Mouse (Mus musculus): ENCODE results near the gene Fndc10. TPM values are rescaled to one million over a fixed set of nuclear protein-coding genes. Genes with fewer than 3 reads are reported as not detected.

Gene Fndc10
- polyA plus RNA-seq, 1 experiment from 2014 or later, result 2.5 TPM

- Histone ChIP-seq H3K4me2 (ENCODE audit: low read depth, low read length) (peak overlapping the region; percentile 98), H3K9me3 (replicated peaks; ENCODE audit: control insufficient read depth, low read length) (no peaks in the 10 kb centered on the region), H3K27me3 (ENCODE audit: control insufficient read depth, insufficient read depth, low read length) (no peaks in the 10 kb centered on the region; the same call in 1 of the 2 replicates), H3K27ac (ENCODE audit: low read length) (no peak overlapping the region), H3K9ac (ENCODE audit: low read length) (peak overlapping the region; percentile 90), H3K4me3 (replicated peaks; ENCODE audit: low read length) (peak overlapping the region; percentile 71), H3K4me1 (ENCODE audit: control insufficient read depth, insufficient read depth, low read length) (peaks cover 20% of the 10 kb centered on the region), H3K36me3 (ENCODE audit: control insufficient read depth, insufficient read depth, low read length) (no peaks in the 10 kb centered on the region)
- 80% methylated on average over 4 of the region's 4 CpGs for WGBS
- no peak for ATAC-seq (ENCODE audit: insufficient read depth, low FRiP score)
Observed at GRCm38 (mm10) chr4:155695531-155696062, 1.5 kb downstream of the Fndc10 start.

DNA sequence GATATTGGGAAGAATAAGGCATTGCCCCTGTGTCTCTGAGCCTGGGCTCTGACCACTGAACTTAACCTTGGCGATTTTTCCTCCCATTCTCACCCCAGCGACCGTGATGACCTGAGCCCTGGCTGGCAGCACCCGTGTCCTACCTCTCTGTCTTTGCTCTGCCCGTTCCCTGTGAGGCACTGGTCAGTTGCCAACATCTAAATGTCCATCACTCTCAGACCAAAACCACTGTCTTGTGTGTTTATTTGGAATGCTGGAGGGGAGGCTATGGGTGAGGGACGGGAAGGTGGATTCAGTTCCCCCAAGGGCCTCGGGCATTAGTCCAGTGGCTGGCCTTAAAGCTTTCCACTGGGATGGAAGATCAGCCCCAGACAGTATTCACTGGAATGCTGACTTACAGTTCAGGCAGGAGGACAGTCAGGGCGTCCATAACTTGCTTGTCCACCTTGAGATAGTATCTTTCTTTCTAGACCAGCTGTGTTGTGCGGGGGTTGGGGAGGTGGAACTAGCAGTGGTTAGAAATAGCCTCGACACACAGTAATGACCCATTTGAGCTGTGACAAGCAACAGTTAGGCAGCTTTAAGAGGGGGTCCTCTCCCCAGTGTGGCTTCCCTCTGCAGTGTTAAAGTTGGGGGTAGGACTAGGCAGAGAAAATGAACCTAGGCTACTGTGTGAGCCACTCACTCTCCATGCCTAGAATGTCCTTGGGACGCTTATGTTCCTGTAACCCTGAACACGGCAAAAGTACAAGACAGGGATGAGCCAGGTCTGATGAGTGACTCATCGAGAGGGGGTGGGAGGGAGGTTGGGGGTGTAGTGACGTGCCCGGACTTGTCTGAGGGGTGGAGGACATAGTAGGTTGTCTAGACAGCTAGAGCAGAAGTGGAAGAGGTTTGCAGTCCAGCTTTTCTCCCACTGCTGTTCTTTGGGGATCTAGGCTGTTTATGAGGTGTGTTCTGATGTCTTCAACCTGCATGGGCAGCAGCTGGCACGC is 2.4 kb downstream of the Fndc10 start:
- Histone ChIP-seq H3K4me2 (ENCODE audit: low read depth, low read length) (no peak overlapping the region), H3K9ac (ENCODE audit: low read length) (0 out of 2 replicates have a peak overlapping the region, but pooled peaks have one; percentile 90), H3K4me1 (ENCODE audit: control insufficient read depth, insufficient read depth, low read length) (peaks cover 20% of the 10 kb centered on the region), H3K27me3 (ENCODE audit: control insufficient read depth, insufficient read depth, low read length) (no peaks in the 10 kb centered on the region; the same call in 1 of the 2 replicates), H3K27ac (ENCODE audit: low read length) (no peak overlapping the region), H3K9me3 (replicated peaks; ENCODE audit: control insufficient read depth, low read length) (no peaks in the 10 kb centered on the region), H3K36me3 (ENCODE audit: control insufficient read depth, insufficient read depth, low read length) (no peaks in the 10 kb centered on the region), H3K4me3 (replicated peaks; ENCODE audit: low read length) (no peak overlapping the region)
- 69% methylated on average over 16 of the region's 16 CpGs for WGBS
- no peak for ATAC-seq (ENCODE audit: insufficient read depth, low FRiP score)

GRCm38 (mm10) chr4:155700425-155700824 is 6.3 kb downstream of the Fndc10 start:
- Histone ChIP-seq H3K4me3 (replicated peaks; ENCODE audit: low read length) (no peak overlapping the region), H3K27me3 (ENCODE audit: control insufficient read depth, insufficient read depth, low read length) (no peaks in the 10 kb centered on the region; the same call in 1 of the 2 replicates), H3K4me2 (ENCODE audit: low read depth, low read length) (no peak overlapping the region), H3K27ac (ENCODE audit: low read length) (no peak overlapping the region), H3K9ac (ENCODE audit: low read length) (no peak overlapping the region), H3K4me1 (ENCODE audit: control insufficient read depth, insufficient read depth, low read length) (peaks cover 12% of the 10 kb centered on the region), H3K36me3 (ENCODE audit: control insufficient read depth, insufficient read depth, low read length) (no peaks in the 10 kb centered on the region), H3K9me3 (replicated peaks; ENCODE audit: control insufficient read depth, low read length) (no peaks in the 10 kb centered on the region)
- ATAC-seq (ENCODE audit: insufficient read depth, low FRiP score), result no peak

GRCm38 (mm10) chr4:155703425-155703929 is 9.3 kb downstream of the Fndc10 start:
- H3K9me3 ChIP-seq (replicated peaks; ENCODE audit: control insufficient read depth, low read length), result no peaks in the 10 kb centered on the region
- H3K27ac ChIP-seq (ENCODE audit: low read length), result no peak overlapping the region
- no peaks in the 10 kb centered on the region for H3K27me3 ChIP-seq (ENCODE audit: control insufficient read depth, insufficient read depth, low read length)
- no peak overlapping the region for H3K4me3 ChIP-seq (replicated peaks; ENCODE audit: low read length)
- H3K9ac ChIP-seq (ENCODE audit: low read length), result no peak overlapping the region
- WGBS, result 92% methylated on average over 4 of the region's 4 CpGs
- no peaks in the 10 kb centered on the region for H3K36me3 ChIP-seq (ENCODE audit: control insufficient read depth, insufficient read depth, low read length)
- H3K4me1 ChIP-seq (ENCODE audit: control insufficient read depth, insufficient read depth, low read length), result peaks cover 6% of the 10 kb centered on the region
- no peak overlapping the region for H3K4me2 ChIP-seq (ENCODE audit: low read depth, low read length)
- ATAC-seq (ENCODE audit: insufficient read depth, low FRiP score), result no peak

DNA sequence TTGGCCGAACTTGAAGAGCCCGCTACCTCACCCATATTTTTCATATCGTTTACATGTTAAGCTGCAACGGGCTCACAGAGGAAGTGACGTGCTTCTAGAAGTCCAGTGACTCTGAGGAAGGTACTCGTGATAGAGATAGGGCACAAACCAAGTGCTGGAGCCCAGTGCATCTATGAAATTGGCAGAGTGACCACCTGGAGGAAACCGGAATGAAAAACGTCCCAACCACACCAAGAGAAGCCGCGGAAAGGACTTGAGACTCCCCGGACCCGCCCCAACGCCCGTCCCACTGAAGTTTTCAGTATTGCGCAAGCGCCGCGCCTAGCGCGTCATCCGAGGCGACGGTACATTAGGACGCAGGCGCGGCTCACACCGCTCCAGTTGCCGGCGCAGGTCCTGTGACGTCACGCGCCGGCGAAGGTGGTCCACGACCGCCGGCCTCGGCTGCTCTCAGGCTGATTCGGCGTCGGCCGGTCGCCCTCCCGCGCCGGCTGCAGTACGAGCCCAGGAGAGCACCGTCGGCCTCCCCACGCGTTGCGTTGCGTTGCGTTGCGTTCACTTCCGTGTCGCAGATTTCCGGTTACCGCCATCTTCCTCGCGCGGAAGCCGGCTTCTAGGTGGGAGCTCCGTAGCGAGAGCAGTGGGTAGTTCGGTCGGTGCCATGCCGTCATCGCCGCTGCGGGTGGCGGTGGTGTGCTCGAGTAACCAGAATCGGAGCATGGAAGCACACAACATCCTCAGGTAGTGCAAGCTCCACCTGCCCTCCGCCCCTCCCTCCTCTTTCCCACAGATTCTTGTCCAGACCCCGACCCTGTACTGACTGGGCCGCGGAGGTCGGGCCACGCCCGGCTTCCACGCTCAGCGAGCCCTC is 10.8 kb downstream of the Fndc10 start, which contains the start of gene Ssu72:
Gene Ssu72, plus strand, starts transcription at position 80 of the 871 bp plus-strand sequence.
- Histone ChIP-seq H3K4me3 (replicated peaks; ENCODE audit: low read length) (peak within 1 kb of the TSS; percentile 100), H3K27ac (ENCODE audit: low read length) (peak within 1 kb of the TSS; percentile 98), H3K9me3 (replicated peaks; ENCODE audit: control insufficient read depth, low read length) (no peaks in the 10 kb centered on the region), H3K27me3 (ENCODE audit: control insufficient read depth, insufficient read depth, low read length) (no peaks in the 10 kb centered on the region), H3K4me1 (ENCODE audit: control insufficient read depth, insufficient read depth, low read length) (peaks cover 13% of the 10 kb centered on the region), H3K4me2 (ENCODE audit: low read depth, low read length) (peak within 1 kb of the TSS; percentile 75), H3K36me3 (ENCODE audit: control insufficient read depth, insufficient read depth, low read length) (no peaks in the 10 kb centered on the region), H3K9ac (ENCODE audit: low read length) (peak within 1 kb of the TSS; percentile 94)
- WGBS, result under 1% methylated on average over 82 of the region's 83 CpGs
- peak; percentile 94 for ATAC-seq (ENCODE audit: insufficient read depth, low FRiP score)

GRCm38 (mm10) chr4:155705592-155705929 is 11.4 kb downstream of the Fndc10 start:
- Histone ChIP-seq H3K9me3 (replicated peaks; ENCODE audit: control insufficient read depth, low read length) (no peaks in the 10 kb centered on the region), H3K9ac (ENCODE audit: low read length) (peak overlapping the region; percentile 94), H3K4me3 (replicated peaks; ENCODE audit: low read length) (peak overlapping the region; percentile 100), H3K4me1 (ENCODE audit: control insufficient read depth, insufficient read depth, low read length) (peaks cover 13% of the 10 kb centered on the region), H3K36me3 (ENCODE audit: control insufficient read depth, insufficient read depth, low read length) (no peaks in the 10 kb centered on the region), H3K27ac (ENCODE audit: low read length) (peak overlapping the region; percentile 98), H3K27me3 (ENCODE audit: control insufficient read depth, insufficient read depth, low read length) (no peaks in the 10 kb centered on the region), H3K4me2 (ENCODE audit: low read depth, low read length) (peak overlapping the region; percentile 71)
- WGBS, result under 1% methylated on average over 19 of the region's 19 CpGs
- ATAC-seq (ENCODE audit: insufficient read depth, low FRiP score), result no peak

DNA sequence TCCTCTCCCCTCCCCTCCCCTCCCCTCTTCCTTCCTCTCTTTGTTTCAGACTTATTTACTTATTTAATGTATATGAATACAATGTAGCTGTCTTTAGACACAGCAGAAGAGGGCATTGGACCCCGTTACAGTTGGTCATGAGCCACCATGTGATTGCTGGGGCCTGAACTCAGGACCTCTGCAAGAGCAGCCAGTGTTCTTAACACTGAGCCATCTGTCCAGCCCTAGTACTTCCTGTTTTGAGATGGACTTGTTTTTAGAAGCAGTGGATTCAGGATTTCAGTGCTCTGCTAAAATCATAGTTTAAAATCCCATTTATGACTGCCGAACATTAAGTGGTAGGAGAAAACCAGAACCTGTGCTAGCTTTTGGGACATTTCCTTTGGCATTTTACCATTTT is 14.4 kb downstream of the Fndc10 start:
- Histone ChIP-seq H3K27ac (ENCODE audit: low read length) (no peak overlapping the region), H3K4me1 (ENCODE audit: control insufficient read depth, insufficient read depth, low read length) (peaks cover 15% of the 10 kb centered on the region), H3K36me3 (ENCODE audit: control insufficient read depth, insufficient read depth, low read length) (no peaks in the 10 kb centered on the region), H3K9ac (ENCODE audit: low read length) (no peak overlapping the region), H3K9me3 (replicated peaks; ENCODE audit: control insufficient read depth, low read length) (no peaks in the 10 kb centered on the region), H3K27me3 (ENCODE audit: control insufficient read depth, insufficient read depth, low read length) (no peaks in the 10 kb centered on the region), H3K4me3 (replicated peaks; ENCODE audit: low read length) (no peak overlapping the region), H3K4me2 (ENCODE audit: low read depth, low read length) (no peak overlapping the region)
- ATAC-seq (ENCODE audit: insufficient read depth, low FRiP score), result no peak
- 71% methylated on average over 2 of the region's 2 CpGs for WGBS

GRCm38 (mm10) chr4:155708988-155709387 is 14.8 kb downstream of the Fndc10 start:
- no peak overlapping the region for H3K9ac ChIP-seq (ENCODE audit: low read length)
- no peaks in the 10 kb centered on the region for H3K27me3 ChIP-seq (ENCODE audit: control insufficient read depth, insufficient read depth, low read length)
- H3K4me2 ChIP-seq (ENCODE audit: low read depth, low read length), result no peak overlapping the region
- no peaks in the 10 kb centered on the region for H3K36me3 ChIP-seq (ENCODE audit: control insufficient read depth, insufficient read depth, low read length)
- no peak overlapping the region for H3K4me3 ChIP-seq (replicated peaks; ENCODE audit: low read length)
- H3K27ac ChIP-seq (ENCODE audit: low read length), result no peak overlapping the region
- ATAC-seq (ENCODE audit: insufficient read depth, low FRiP score), result no peak
- peaks cover 15% of the 10 kb centered on the region for H3K4me1 ChIP-seq (ENCODE audit: control insufficient read depth, insufficient read depth, low read length)
- H3K9me3 ChIP-seq (replicated peaks; ENCODE audit: control insufficient read depth, low read length), result no peaks in the 10 kb centered on the region

Measured in stomach, embryonic 16.5 days (tissue).